Mouse (Mus musculus) liver, postnatal 0 days (tissue): ENCODE measurements at regions not wholly inside any gene's neighbourhood (a gene's known extent, or its start where the extent isn't known, plus 50 kb on each side); places are given as distances from the start of the nearest gene placed in this dataset.

Source experiments
- CTCF ChIP-seq: sonication (generic); IDR thresholded peaks from 2 replicates; pipeline ENCODE4 v1.5.1; 2016; ENCODE audit warnings: antibody characterized with exemption, low read depth
- EP300 ChIP-seq: IDR thresholded peaks from 2 replicates; pipeline ENCODE4 v1.6.1; 2016; ENCODE audit warnings: antibody characterized with exemption, low read depth, mild to moderate bottlenecking

- no peak for TF ChIP-seq CTCF
- TF ChIP-seq EP300 = no peak
Observed at GRCm38 (mm10) chr11:105538421-105539210, 51.2 kb upstream of the Tanc2 start.
